Mouse (Mus musculus) embryo, embryonic 11 days (tissue): ENCODE results near the gene Ddx19a.
"Not testable (repeated sequence)": the region's sequence is repeated elsewhere in the genome, so short reads cannot be mapped to it uniquely, and the experiment has no call there.

Experiments used
- DNase-seq: peaks from one replicate; pipeline ENCODE4 v3.0.0-alpha.2; 2015

The Ddx19a gene

GRCm38 (mm10) chr8:110997547-110998531, at the start of gene Ddx19a:
TSS of gene Ddx19a (minus strand) at chr8:110997800.
- DNase-seq = peak; percentile 95

GRCm38 (mm10) chr8:111044003-111044734, 46.6 kb upstream of the Ddx19a start:
- no peak for DNase-seq

- DNase-seq = no peak
Observed at GRCm38 (mm10) chr8:111042546-111042945, 44.9 kb upstream of the Ddx19a start.

GRCm38 (mm10) chr8:111036591-111036990, 39.0 kb upstream of the Ddx19a start:
- no peak for DNase-seq

GRCm38 (mm10) chr8:111034276-111034675, 36.7 kb upstream of the Ddx19a start:
- peak; percentile 52 for DNase-seq

GRCm38 (mm10) chr8:111033482-111034215, 36.0 kb upstream of the Ddx19a start:
- peak; percentile 99 for DNase-seq

GRCm38 (mm10) chr8:111032916-111033315, 35.3 kb upstream of the Ddx19a start, which contains the start of gene Aars:
TSS of gene Aars (plus strand) at chr8:111033144.
- no peak for DNase-seq

- no peak for DNase-seq
Observed at GRCm38 (mm10) chr8:111031572-111031971, 34.0 kb upstream of the Ddx19a start, which contains the start of gene Ddx19b. TSS of gene Ddx19b (minus strand) at chr8:111031751.

- DNase-seq = no peak
Observed at GRCm38 (mm10) chr8:111030045-111030444, 32.4 kb upstream of the Ddx19a start.

- DNase-seq = no peak
Observed at GRCm38 (mm10) chr8:111029589-111029988, 32.0 kb upstream of the Ddx19a start.

- peak; percentile 93 for DNase-seq
Observed at GRCm38 (mm10) chr8:111027391-111027937, 29.9 kb upstream of the Ddx19a start.

GRCm38 (mm10) chr8:111026609-111027008, 29.0 kb upstream of the Ddx19a start:
- not testable (repeated sequence) for DNase-seq

- not testable (repeated sequence) for DNase-seq
Observed at GRCm38 (mm10) chr8:111010230-111010991, 12.8 kb upstream of the Ddx19a start.

GRCm38 (mm10) chr8:110996641-110997430, 764 bp downstream of the Ddx19a start:
- peak; percentile 4 for DNase-seq

- no peak for DNase-seq
Observed at GRCm38 (mm10) chr8:110990017-110990416, 7.6 kb downstream of the Ddx19a start.

- no peak for DNase-seq
Observed at GRCm38 (mm10) chr8:110987805-110988744, 9.5 kb downstream of the Ddx19a start.

GRCm38 (mm10) chr8:110981304-110981703, 16.3 kb downstream of the Ddx19a start:
- DNase-seq = no peak

GRCm38 (mm10) chr8:110977987-110978386, 19.6 kb downstream of the Ddx19a start:
- not testable (repeated sequence) for DNase-seq

- DNase-seq = not testable (repeated sequence)
Observed at GRCm38 (mm10) chr8:110976532-110976931, 21.1 kb downstream of the Ddx19a start.
